Mouse (Mus musculus): ENCODE data around the gene Gm42906. TPM values are rescaled to one million over a fixed set of nuclear protein-coding genes. Genes with fewer than 3 reads are reported as not detected.

Gene Gm42906
- polyA plus RNA-seq, 1 experiment = not detected

- no peaks in the 10 kb centered on the region for H3K27me3 ChIP-seq (ENCODE audit: control insufficient read depth)
- TF ChIP-seq GATA1 (IDR thresholded peaks at IDR 0.05; ENCODE audit: low read length) (no peak), TAL1 (IDR thresholded peaks at IDR 0.05; ENCODE audit: low read length) (no peak)
- H3K9me3 ChIP-seq (ENCODE audit: control insufficient read depth, low read length) = peaks cover 4% of the 10 kb centered on the region
- H3K36me3 ChIP-seq (ENCODE audit: control insufficient read depth) = no peaks in the 10 kb centered on the region; the same call in 1 of the 2 replicates
- no peak overlapping the region for H3K4me3 ChIP-seq (replicated peaks)
- no peaks in the 10 kb centered on the region for H3K4me1 ChIP-seq (ENCODE audit: control insufficient read depth)
Measured at GRCm38 (mm10) chr5:151074282-151074681, 353.7 kb downstream of the Gm42906 start.

GRCm38 (mm10) chr5:151071430-151071829, 356.5 kb downstream of the Gm42906 start:
- no peaks in the 10 kb centered on the region for H3K4me1 ChIP-seq (ENCODE audit: control insufficient read depth)
- no peaks in the 10 kb centered on the region for H3K27me3 ChIP-seq (ENCODE audit: control insufficient read depth)
- TF ChIP-seq TAL1 (IDR thresholded peaks at IDR 0.05; ENCODE audit: low read length) (no peak), GATA1 (IDR thresholded peaks at IDR 0.05; ENCODE audit: low read length) (no peak)
- H3K9me3 ChIP-seq (ENCODE audit: control insufficient read depth, low read length) = peaks cover 4% of the 10 kb centered on the region
- H3K4me3 ChIP-seq (replicated peaks) = no peak overlapping the region
- no peaks in the 10 kb centered on the region; the same call in 1 of the 2 replicates for H3K36me3 ChIP-seq (ENCODE audit: control insufficient read depth)

- Histone ChIP-seq H3K27me3 (ENCODE audit: control insufficient read depth) (no peaks in the 10 kb centered on the region), H3K9me3 (ENCODE audit: control insufficient read depth, low read length) (peaks cover 4% of the 10 kb centered on the region), H3K4me3 (replicated peaks) (no peak overlapping the region), H3K36me3 (ENCODE audit: control insufficient read depth) (no peaks in the 10 kb centered on the region; the same call in 1 of the 2 replicates), H3K4me1 (ENCODE audit: control insufficient read depth) (no peaks in the 10 kb centered on the region)
- TF ChIP-seq TAL1 (IDR thresholded peaks at IDR 0.05; ENCODE audit: low read length) (no peak), GATA1 (IDR thresholded peaks at IDR 0.05; ENCODE audit: low read length) (no peak)
Measured at GRCm38 (mm10) chr5:151070896-151071295, 357.1 kb downstream of the Gm42906 start.

GRCm38 (mm10) chr5:151069569-151069968, 358.4 kb downstream of the Gm42906 start:
- Histone ChIP-seq H3K4me1 (ENCODE audit: control insufficient read depth) (no peaks in the 10 kb centered on the region), H3K9me3 (ENCODE audit: control insufficient read depth, low read length) (no peaks in the 10 kb centered on the region), H3K36me3 (ENCODE audit: control insufficient read depth) (no peaks in the 10 kb centered on the region; the same call in 1 of the 2 replicates), H3K27me3 (ENCODE audit: control insufficient read depth) (no peaks in the 10 kb centered on the region), H3K4me3 (replicated peaks) (no peak overlapping the region)
- TF ChIP-seq GATA1 (IDR thresholded peaks at IDR 0.05; ENCODE audit: low read length) = no peak
- no peak for TF ChIP-seq TAL1 (IDR thresholded peaks at IDR 0.05; ENCODE audit: low read length)

- TF ChIP-seq TAL1 (IDR thresholded peaks at IDR 0.05; ENCODE audit: low read length) = no peak
- TF ChIP-seq GATA1 (IDR thresholded peaks at IDR 0.05; ENCODE audit: low read length) = no peak
- no peaks in the 10 kb centered on the region for H3K4me1 ChIP-seq (ENCODE audit: control insufficient read depth)
- no peak overlapping the region for H3K4me3 ChIP-seq (replicated peaks)
- peaks cover 12% of the 10 kb centered on the region for H3K36me3 ChIP-seq (ENCODE audit: control insufficient read depth)
- peaks cover 23% of the 10 kb centered on the region for H3K9me3 ChIP-seq (ENCODE audit: control insufficient read depth, low read length)
- no peaks in the 10 kb centered on the region for H3K27me3 ChIP-seq (ENCODE audit: control insufficient read depth)
Measured at GRCm38 (mm10) chr5:151066016-151066415, 361.9 kb downstream of the Gm42906 start.

GRCm38 (mm10) chr5:151065228-151065627, 362.7 kb downstream of the Gm42906 start:
- Histone ChIP-seq H3K27me3 (ENCODE audit: control insufficient read depth) (no peaks in the 10 kb centered on the region), H3K9me3 (ENCODE audit: control insufficient read depth, low read length) (peaks cover 23% of the 10 kb centered on the region), H3K36me3 (ENCODE audit: control insufficient read depth) (peaks cover 12% of the 10 kb centered on the region), H3K4me3 (replicated peaks) (no peak overlapping the region), H3K4me1 (ENCODE audit: control insufficient read depth) (no peaks in the 10 kb centered on the region)
- TF ChIP-seq GATA1 (IDR thresholded peaks at IDR 0.05; ENCODE audit: low read length) (no peak), TAL1 (IDR thresholded peaks at IDR 0.05; ENCODE audit: low read length) (no peak)

- Histone ChIP-seq H3K4me3 (replicated peaks) (no peak overlapping the region), H3K27me3 (ENCODE audit: control insufficient read depth) (no peaks in the 10 kb centered on the region), H3K36me3 (ENCODE audit: control insufficient read depth) (peaks cover 12% of the 10 kb centered on the region), H3K4me1 (ENCODE audit: control insufficient read depth) (no peaks in the 10 kb centered on the region), H3K9me3 (ENCODE audit: control insufficient read depth, low read length) (peaks cover 23% of the 10 kb centered on the region)
- TF ChIP-seq GATA1 (IDR thresholded peaks at IDR 0.05; ENCODE audit: low read length) (no peak), TAL1 (IDR thresholded peaks at IDR 0.05; ENCODE audit: low read length) (no peak)
Measured at GRCm38 (mm10) chr5:151061942-151062341, 366.0 kb downstream of the Gm42906 start.

- Histone ChIP-seq H3K9me3 (ENCODE audit: control insufficient read depth, low read length) (peaks cover 23% of the 10 kb centered on the region), H3K4me3 (replicated peaks) (no peak overlapping the region), H3K27me3 (ENCODE audit: control insufficient read depth) (no peaks in the 10 kb centered on the region), H3K36me3 (ENCODE audit: control insufficient read depth) (peaks cover 12% of the 10 kb centered on the region), H3K4me1 (ENCODE audit: control insufficient read depth) (no peaks in the 10 kb centered on the region)
- no peak for TF ChIP-seq GATA1 (IDR thresholded peaks at IDR 0.05; ENCODE audit: low read length)
- TF ChIP-seq TAL1 (IDR thresholded peaks at IDR 0.05; ENCODE audit: low read length) = no peak
Measured at GRCm38 (mm10) chr5:151060476-151060875, 367.5 kb downstream of the Gm42906 start.

- TF ChIP-seq TAL1 (IDR thresholded peaks at IDR 0.05; ENCODE audit: low read length) (no peak), GATA1 (IDR thresholded peaks at IDR 0.05; ENCODE audit: low read length) (no peak)
- H3K27me3 ChIP-seq (ENCODE audit: control insufficient read depth) = no peaks in the 10 kb centered on the region
- H3K4me3 ChIP-seq (replicated peaks) = no peak overlapping the region
- H3K36me3 ChIP-seq (ENCODE audit: control insufficient read depth) = peaks cover 12% of the 10 kb centered on the region
- no peaks in the 10 kb centered on the region for H3K4me1 ChIP-seq (ENCODE audit: control insufficient read depth)
- H3K9me3 ChIP-seq (ENCODE audit: control insufficient read depth, low read length) = peaks cover 23% of the 10 kb centered on the region
Measured at GRCm38 (mm10) chr5:151059772-151060171, 368.2 kb downstream of the Gm42906 start.

- Histone ChIP-seq H3K4me3 (replicated peaks) (no peak overlapping the region), H3K9me3 (ENCODE audit: control insufficient read depth, low read length) (peaks cover 23% of the 10 kb centered on the region), H3K27me3 (ENCODE audit: control insufficient read depth) (no peaks in the 10 kb centered on the region), H3K36me3 (ENCODE audit: control insufficient read depth) (peaks cover 12% of the 10 kb centered on the region), H3K4me1 (ENCODE audit: control insufficient read depth) (no peaks in the 10 kb centered on the region)
- TF ChIP-seq GATA1 (IDR thresholded peaks at IDR 0.05; ENCODE audit: low read length) (no peak), TAL1 (IDR thresholded peaks at IDR 0.05; ENCODE audit: low read length) (no peak)
Measured at GRCm38 (mm10) chr5:151059352-151059751, 368.6 kb downstream of the Gm42906 start.
